Mouse (Mus musculus): ENCODE measurements around the gene Tsen15. TPM values are rescaled to one million over a fixed set of nuclear protein-coding genes. Genes with fewer than 3 reads are reported as not detected.

Tsen15 gene
- polyA plus RNA-seq, 1 experiment = not detected

DNA sequence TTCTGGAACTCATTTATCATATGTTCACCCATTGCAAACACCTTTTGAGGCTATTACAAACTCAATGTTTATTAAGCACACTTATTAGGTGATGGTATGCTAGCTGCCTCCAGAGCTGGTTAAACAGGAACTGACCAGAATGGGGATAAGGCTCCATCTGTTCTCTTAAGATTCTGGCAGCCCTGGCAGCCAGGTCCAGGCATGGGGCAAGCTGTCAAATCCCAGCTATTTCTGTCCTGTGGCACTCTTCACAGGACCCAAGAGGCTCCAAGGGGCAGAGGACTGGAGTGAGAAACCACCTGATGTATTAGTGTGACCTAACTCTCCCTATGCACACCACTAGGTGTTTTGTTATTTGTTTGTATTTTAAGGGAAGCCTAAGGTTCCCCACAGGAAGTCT, 38.5 kb downstream of the Tsen15 start:
- Histone ChIP-seq H3K27ac (ENCODE audit: insufficient read depth, low read depth, low read length) (no peak overlapping the region), H3K4me1 (ENCODE audit: control insufficient read depth, insufficient read depth, low read length) (no peaks in the 10 kb centered on the region), H3K4me3 (ENCODE audit: insufficient read depth, low read depth, low read length) (no peak overlapping the region)
- no peak for TF ChIP-seq POLR2A (IDR thresholded peaks at IDR 0.05; ENCODE audit: insufficient read depth, low read depth, low read length)
- no peak for TF ChIP-seq CTCF (IDR thresholded peaks at IDR 0.05; ENCODE audit: insufficient read depth, low read depth, low read length)

DNA sequence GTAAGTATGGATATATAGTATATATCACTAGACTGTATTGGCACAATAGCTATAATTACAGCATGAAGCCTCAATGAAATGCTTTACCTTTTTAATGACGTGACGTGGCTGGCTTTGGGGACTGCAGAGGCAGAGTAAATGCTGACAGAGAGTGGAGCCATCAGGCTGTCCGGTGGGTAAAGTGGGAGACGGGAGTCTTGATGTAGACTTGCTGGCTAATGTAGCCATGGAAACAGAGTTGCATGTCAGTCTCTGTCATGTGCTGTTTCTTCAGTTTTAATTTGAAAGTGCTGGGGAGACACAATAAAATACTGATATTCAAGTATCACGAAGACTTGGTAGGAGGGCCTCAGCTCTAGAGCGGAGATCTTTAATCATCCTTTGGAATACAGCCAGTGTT, 62.5 kb downstream of the Tsen15 start:
- no peak for TF ChIP-seq CTCF (IDR thresholded peaks at IDR 0.05; ENCODE audit: insufficient read depth, low read depth, low read length)
- Histone ChIP-seq H3K4me3 (ENCODE audit: insufficient read depth, low read depth, low read length) (no peak overlapping the region), H3K4me1 (ENCODE audit: control insufficient read depth, insufficient read depth, low read length) (no peaks in the 10 kb centered on the region), H3K27ac (ENCODE audit: insufficient read depth, low read depth, low read length) (no peak overlapping the region)
- WGBS = 65% methylated on average over 6 of the region's 6 CpGs

Other genes with a start within 250 kb of the Tsen15 start
- not detected in 2 replicates for gene Colgalt2, start 13.1 kb upstream of the Tsen15 start, polyA plus RNA-seq (2012; ENCODE audit: insufficient read depth, insufficient read length, low replicate concordance, missing spikeins)